Mouse (Mus musculus) spleen, adult 12 weeks (tissue): ENCODE measurements around the gene Itga10.
"Not testable (repeated sequence)": the region's sequence is repeated elsewhere in the genome, so short reads cannot be mapped to it uniquely, and the experiment has no call there.

Experiments
- DNase-seq: peaks from one replicate; pipeline ENCODE4 v3.0.0; 2022; ENCODE audit warnings: low spot score

The Itga10 gene

DNA sequence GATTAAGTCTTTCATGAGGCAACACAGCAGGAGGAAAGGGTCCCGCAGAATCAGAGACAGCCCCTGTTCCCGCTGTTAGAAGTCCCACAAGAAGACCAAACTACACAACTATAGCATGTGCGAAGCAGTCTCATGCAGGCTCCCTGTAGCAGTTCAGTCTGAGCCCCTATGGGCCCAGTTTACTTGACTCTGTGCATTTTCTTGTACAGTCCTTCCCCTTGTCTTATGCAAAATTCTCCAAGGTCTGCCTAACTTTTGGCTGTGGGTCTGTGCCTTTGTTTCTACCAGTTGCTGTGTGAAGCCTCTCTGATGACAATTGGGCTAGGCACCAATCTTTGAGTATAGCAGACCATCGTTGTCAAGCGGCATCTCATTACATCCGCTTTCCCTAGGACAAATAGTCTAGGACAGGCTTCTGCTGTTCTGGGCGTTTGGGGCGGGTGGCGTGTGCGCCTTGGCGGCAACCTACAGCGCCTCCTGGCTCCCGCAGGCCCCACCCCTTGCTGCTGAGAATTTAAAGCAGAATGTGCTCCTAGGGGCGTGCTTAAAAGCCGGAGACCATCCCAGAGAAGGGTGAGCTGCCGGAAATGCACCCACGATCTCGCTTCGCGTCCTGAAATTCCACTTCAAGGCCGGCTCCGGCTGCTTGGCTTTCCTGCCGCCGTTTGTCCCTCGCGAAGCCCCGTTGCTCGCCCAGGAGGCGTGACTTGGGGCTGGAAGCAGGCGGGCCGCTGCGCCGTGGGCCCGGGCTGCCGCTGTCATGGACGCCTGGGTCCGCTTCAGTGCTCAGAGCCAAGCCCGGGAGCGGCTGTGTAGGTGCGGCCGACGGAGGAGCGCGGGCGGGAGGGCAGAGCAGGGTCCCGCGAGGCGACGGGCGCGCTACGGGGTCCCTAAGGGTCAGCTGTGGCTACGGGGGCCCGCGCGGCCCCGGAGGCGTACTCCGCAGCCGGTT lies 10.2 kb upstream of the Itga10 start, which contains the start of the genes Pex11b and Gm42957:
TSS of gene Pex11b (plus strand) at position 449 of the 952 bp plus-strand sequence.
TSS of gene Gm42957 (plus strand) at position 547 of the 952 bp plus-strand sequence.
- DNase-seq = peak; percentile 70

DNA sequence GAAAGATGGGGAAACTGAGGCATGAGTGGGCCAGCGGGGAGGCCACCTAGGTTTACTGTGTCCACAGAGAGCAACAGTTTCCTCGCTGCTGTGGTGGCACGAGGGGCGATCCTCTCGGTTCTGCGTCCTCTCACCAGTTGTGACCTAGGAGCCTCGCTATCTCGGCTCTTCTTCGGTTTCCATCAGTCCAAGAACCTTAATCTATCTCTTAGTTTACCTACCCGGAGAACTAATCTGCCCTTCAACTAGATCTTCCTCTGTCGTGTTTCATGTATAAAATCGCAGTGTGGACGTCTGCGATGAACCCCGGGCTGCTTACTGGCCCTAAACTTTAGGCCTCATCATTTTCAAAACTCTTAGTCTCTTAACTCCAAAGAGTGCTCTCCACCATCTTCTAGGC lies 9.5 kb upstream of the Itga10 start:
- DNase-seq = no peak

DNA sequence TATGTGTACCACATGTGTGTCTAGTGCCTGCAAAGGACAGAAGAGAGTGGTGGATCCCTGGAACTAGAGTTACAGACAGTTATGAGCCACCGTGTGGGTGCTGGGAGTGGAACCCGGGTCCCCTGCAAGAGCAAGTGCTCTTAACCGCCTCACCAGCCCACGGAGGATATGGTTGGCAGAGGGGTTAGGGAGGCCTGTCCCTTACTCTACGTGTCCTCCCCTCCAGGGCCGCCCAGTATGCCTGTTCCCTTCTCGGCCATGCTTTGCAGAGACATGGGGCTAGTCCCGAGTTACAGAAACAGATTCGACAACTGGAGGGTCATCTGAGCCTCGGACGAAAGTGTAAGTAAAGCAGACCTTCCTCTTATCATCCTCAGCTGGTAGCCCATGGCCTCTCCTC lies 8.9 kb upstream of the Itga10 start:
- DNase-seq = no peak

DNA sequence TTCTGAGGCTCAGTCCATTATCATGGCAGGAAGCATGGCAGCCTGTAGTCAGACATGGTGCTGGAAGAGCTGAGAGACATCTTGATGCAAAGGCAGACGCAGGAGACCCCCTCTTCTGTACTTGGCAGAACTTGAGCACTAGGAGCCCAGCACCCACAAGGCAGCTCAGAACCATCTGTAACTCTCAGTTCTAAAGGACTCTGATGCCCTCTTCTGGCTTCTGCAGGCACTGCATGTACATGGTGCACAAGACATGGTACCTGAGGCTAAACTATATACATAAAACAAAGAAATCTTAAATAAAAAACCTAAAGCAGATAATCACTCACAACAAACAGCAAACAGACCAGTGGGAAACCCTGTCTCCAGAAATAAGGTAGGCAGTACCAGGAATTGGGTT lies 6.2 kb upstream of the Itga10 start:
- peak; percentile 64 for DNase-seq

GRCm38 (mm10) chr3:96647365-96647764 lies 2.0 kb downstream of the Itga10 start:
- no peak for DNase-seq

- DNase-seq = no peak
Observed at GRCm38 (mm10) chr3:96660901-96661300, 15.5 kb downstream of the Itga10 start.

GRCm38 (mm10) chr3:96662731-96663316 lies 17.4 kb downstream of the Itga10 start:
- no peak for DNase-seq

DNA sequence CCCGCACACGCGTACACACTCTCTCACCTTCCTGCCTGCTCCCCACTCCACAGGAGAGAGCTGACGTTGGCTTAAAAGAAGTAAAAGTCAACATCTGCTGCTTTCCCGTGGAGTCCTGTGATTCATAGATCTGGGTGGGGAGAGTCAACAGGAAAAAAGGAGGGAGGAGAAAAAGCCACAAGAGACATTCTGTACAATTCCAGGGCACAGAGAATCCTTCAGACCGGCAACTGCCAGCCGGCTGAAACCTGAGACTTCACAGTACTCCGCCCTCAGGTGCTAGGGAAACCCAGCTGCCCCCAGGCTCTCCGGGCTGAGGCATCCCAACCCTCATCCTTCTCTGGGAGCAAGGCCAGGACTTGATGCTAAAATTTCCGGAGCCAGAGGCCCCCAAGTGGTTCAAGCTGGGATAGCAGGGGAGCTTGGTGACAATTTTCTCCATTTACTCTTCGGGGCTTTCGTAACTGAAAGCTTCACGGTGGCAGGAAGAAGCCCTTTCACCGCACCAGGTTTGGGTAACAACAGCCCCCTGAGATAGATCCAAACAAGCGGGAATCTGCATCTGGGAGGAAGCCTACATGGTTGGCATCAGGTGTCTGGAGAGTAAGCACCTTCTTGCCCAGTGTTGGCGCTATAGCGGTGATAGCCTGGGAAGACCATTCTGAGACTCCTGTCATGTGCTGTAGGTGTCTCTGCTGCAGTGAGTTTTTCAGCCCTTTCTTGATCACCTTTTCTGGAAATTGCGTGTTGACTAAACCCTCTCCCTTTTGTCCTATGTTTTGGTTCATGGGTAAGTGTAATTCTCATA lies 18.3 kb downstream of the Itga10 start:
- peak; percentile 33 for DNase-seq

- not testable (repeated sequence) for DNase-seq
Observed at GRCm38 (mm10) chr3:96665732-96666363, 20.5 kb downstream of the Itga10 start.

- no peak for DNase-seq
Observed at GRCm38 (mm10) chr3:96666916-96667315, 21.5 kb downstream of the Itga10 start.

DNA sequence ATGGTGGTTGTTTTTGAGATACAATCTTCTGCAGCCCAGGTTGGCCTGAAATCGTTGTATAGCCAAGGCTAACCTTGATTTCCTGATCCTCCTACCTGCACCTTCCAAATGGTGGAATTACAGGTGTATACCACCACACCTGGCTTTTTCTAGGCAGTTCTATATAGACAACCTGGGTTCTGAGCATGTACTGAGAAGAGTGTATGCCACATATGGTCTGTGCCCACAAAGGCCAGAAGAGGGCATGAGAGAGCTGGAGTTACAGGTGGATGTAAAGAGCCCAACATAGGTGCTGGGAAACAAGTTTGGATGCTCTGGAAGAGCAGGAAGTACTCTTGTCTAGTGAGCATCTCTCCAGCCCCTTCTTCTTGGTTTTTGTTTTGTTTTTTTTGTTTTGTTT lies 21.9 kb downstream of the Itga10 start:
- DNase-seq = no peak

DNA sequence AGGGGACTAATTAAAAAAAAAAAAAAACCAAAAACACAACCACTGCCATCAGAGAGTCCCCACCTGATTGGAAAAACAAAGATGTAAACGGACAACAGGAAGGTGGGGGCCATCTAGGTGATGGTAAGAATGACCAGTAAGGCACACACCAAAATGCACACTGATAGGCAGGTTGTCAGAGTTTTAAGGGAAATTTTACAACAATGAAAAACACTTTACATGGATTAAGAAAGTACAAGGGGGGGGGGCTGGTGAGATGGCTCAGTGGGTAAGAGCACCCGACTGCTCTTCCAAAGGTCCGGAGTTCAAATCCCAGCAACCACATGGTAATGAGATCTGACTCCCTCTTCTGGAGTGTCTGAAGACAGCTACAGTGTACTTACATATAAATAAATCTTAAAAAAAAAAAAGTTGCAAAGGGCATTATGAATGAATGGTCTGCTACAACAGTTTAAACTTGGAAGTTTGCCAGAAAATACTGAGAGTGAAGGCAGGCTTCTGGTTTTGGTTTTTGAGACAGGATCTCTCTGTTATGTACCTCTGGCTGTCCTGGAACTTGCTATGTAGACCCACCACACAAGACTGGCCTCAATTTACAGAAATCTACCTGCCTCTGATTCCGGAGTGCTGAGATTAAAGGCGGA lies 23.2 kb downstream of the Itga10 start:
- DNase-seq = no peak

DNA sequence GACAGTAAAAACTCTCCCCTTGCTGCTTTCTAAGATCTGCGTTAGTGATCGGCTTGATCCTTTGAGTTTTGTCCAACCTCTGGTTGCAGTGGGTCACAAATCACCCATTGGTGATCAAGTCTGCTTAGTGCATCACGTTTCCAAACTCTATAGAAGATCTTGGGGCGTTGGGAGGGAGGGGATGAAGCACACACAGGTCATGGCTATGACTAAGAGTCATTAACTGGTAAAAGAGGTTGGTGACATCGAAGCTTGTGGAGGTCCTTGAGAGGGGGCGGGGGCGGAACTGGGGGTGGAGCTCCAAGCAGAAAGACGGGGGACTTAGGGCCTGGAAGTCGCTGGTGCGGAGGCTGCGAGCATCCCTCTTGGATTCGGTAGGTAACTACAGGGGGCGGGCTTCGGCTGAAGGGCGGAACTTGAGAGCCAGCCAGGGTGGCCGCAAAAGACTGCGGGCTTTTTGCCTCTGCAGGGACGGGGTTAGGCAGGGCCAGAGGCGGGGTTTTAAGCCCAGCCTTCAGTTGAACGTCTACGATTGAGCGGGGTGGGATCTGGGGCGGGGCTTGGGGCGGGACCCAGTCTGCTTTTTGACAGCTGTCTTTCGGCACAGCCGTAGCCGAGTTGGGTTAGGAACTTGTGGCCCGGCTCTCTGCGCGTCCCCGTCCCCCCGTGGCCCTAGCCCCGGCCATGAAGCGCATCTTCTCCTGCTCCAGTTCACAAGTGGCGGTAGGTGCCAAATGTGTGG lies 24.5 kb downstream of the Itga10 start, which contains the start of gene Ankrd35:
TSS of gene Ankrd35 (plus strand) at position 405 of the 742 bp plus-strand sequence.
- DNase-seq = peak; percentile 56

- DNase-seq = no peak
Observed at GRCm38 (mm10) chr3:96671519-96671918, 26.1 kb downstream of the Itga10 start.

- DNase-seq = no peak
Observed at GRCm38 (mm10) chr3:96673514-96673913, 28.1 kb downstream of the Itga10 start.

GRCm38 (mm10) chr3:96674442-96674841 lies 29.1 kb downstream of the Itga10 start:
- DNase-seq = no peak

GRCm38 (mm10) chr3:96675171-96675570 lies 29.8 kb downstream of the Itga10 start:
- DNase-seq = no peak

DNA sequence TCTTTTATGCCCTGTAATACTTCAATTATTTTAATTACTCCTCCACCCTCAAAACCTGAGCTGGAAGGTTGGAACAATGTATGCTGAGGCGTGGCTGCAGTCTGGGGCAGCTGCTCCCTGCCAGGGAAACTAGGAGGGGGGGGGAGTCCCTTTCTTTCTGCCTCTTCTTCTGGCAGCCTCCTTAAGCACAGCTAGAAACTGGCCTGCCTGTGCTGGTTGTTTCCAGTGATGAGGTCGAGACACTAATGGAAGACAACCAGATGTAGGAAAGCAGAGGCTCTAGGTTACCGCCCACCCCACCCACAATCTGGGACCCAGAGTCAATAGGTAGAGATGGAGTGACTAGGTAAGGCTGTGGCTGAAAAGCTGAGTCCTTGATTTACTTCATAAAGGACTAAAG lies 30.3 kb downstream of the Itga10 start:
- no peak for DNase-seq

DNA sequence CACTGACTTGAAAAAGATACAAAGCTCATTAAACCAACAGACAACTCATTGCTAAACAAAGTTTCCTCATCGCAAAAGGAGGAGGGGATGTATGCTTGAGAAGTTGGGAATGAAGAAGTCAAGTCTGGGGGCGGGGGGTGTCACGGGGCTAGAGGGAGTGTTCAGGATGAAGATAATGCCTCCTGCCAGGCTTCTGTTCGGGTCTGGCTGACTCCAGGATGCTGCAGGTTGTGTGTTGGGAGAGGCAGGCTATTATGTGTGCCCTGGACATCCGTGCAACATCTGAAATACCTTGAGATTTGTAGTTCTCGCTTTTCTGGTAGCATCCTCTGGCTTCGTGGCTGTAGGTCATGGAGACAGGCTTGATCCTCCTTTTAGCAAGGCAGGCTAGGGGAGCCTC lies 33.1 kb downstream of the Itga10 start:
- no peak for DNase-seq

DNA sequence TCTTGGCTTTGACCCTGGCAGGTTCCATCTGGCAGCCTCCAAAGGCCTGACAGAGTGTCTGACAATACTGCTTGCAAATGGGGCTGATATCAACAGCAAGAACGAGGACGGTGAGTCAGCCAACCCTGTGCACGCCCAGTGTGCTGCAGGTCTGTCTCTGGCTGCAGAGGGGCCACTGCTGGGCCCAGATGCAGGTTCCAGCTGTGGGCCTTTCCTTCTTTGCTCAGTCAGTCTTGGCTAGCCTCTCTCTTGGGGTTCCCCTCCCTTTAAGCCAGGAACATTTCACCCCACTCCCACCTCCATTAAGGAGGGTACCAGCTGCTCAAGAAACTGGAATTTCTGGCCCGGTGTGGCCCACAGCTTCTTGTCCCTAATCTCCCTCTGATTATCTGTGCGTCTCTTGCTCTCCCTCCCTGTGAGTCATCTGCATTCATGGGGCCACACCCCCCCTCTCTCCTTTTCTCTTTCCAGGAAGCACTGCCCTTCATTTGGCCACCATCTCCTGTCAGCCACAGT lies 33.8 kb downstream of the Itga10 start:
- no peak for DNase-seq
